Mouse (Mus musculus) stomach, adult 2 months (tissue): Measurements from ENCODE around the gene Gm10188. TPM values are rescaled to one million over a fixed set of nuclear protein-coding genes. Genes with fewer than 3 reads are reported as not detected.

Experiments
- polyA plus RNA-seq: library from polyadenylated mRNA; depleted of rRNA; stranded (reverse); fragments of >200 nt; gene quantifications from 2 replicates; pipeline ENCODE4 v1.2.3, GENCODE M21; 2012; rRNA removed

Gm10188 gene
- not detected in 2 replicates for polyA plus RNA-seq

GRCm38 (mm10) chr1:132229667-132230066 lies at the start of gene Gm10188:
Gene Gm10188 (minus strand): TSS chr1:132229767.

GRCm38 (mm10) chr1:132191093-132191785 lies 38.3 kb downstream of the Gm10188 start, which contains the start of the genes Lemd1 and AC124108.1:
Gene Lemd1 (plus strand): TSS chr1:132191431.
Gene AC124108.1 (plus strand): TSS chr1:132191457.

Other genes starting within 250 kb of the Gm10188 start
- 4.9 and 5.1 TPM in 2 replicates for gene Elk4, start 222.2 kb downstream of the Gm10188 start, polyA plus RNA-seq
- gene Mfsd4a, start 161.7 kb downstream of the Gm10188 start, polyA plus RNA-seq = 47.6 and 79.4 TPM in 2 replicates
- gene Cdk18, start 90.1 kb downstream of the Gm10188 start, polyA plus RNA-seq = 39.2 and 41.7 TPM in 2 replicates
- gene Lemd1, start 38.3 kb downstream of the Gm10188 start, polyA plus RNA-seq = 0.12 TPM in 1 of 2 replicates, not detected in the other
- gene AC124108.1, start 38.3 kb downstream of the Gm10188 start, polyA plus RNA-seq = 0.02 and 0.10 TPM in 2 replicates
- 0.83 and 0.87 TPM in 2 replicates for gene Klhdc8a, start 68.9 kb upstream of the Gm10188 start, polyA plus RNA-seq
- gene Nuak2, start 86.4 kb upstream of the Gm10188 start, polyA plus RNA-seq = 2.5 and 2.8 TPM in 2 replicates
- 4.5 and 6.3 TPM in 2 replicates for gene Tmcc2, start 161.5 kb upstream of the Gm10188 start, polyA plus RNA-seq
- 3.3 and 3.7 TPM in 2 replicates for gene Dstyk, start 187.8 kb upstream of the Gm10188 start, polyA plus RNA-seq
- gene Rbbp5, start 247.6 kb upstream of the Gm10188 start, polyA plus RNA-seq = 2.2 and 3.3 TPM in 2 replicates